ENCODE assay signal across 11 mouse cellular contexts in genomic region chr17:71230108-71230709, GRCm38 (mm10). TPM values are rescaled to one million over a fixed set of nuclear protein-coding genes. Genes with fewer than 3 reads are reported as not detected.
DNase-seq lines count a peak whose midpoint lies in the region; ATAC-seq lines count a peak whose summit lies in the region.
"Had no signal": no experiment of that assay in that cellular context is flagged by ENCODE, and none has a peak within 500 bp of the region (broad histone marks: within the 10 kb centered on the region; RNA-seq: fewer than 3 reads in every experiment).

No protein-coding gene starts in this region.

- peak; percentile 34 for DNase-seq in embryo, embryonic 11 days
- no peak for DNase-seq in embryo, embryonic 9.5 days (ENCODE audit: extremely low spot score)
- DNase-seq in liver = peak; percentile 4
- no peak for DNase-seq in liver, embryonic 11.5 days (ENCODE audit: low spot score)
- no peak for DNase-seq in gastrocnemius, adult 8-10 months (ENCODE audit: low spot score in 2 of 2)
- no peak for DNase-seq in kidney, postnatal 14 days
- DNase-seq: kidney, adult 9 months had no signal

- no peak overlapping the region for H3K4me3 ChIP-seq in liver, embryonic 11.5 days (ENCODE audit: low read depth, low read length)
- H3K4me3 ChIP-seq in hindbrain, embryonic 15.5 days = no peak overlapping the region
- H3K4me3 ChIP-seq: lung, embryonic 15.5 days; neural tube, embryonic 13.5 days had no signal

- peaks cover 8% of the 10 kb centered on the region for H3K4me1 ChIP-seq in liver, embryonic 11.5 days (replicated peaks; ENCODE audit: control insufficient read depth, insufficient read depth, low read length)
- H3K4me1 ChIP-seq in hindbrain, embryonic 15.5 days (replicated peaks) = no peaks in the 10 kb centered on the region
- H3K4me1 ChIP-seq: lung, embryonic 15.5 days had no signal

- no peak overlapping the region for H3K4me2 ChIP-seq in liver, embryonic 11.5 days
- H3K4me2 ChIP-seq in hindbrain, embryonic 15.5 days = no peak overlapping the region
- H3K4me2 ChIP-seq: lung, embryonic 15.5 days; neural tube, embryonic 13.5 days had no signal

- H3K36me3 ChIP-seq in liver, embryonic 11.5 days (ENCODE audit: control insufficient read depth, insufficient read depth, low read length) = peaks cover 17% of the 10 kb centered on the region; the same call in 1 of the 2 replicates
- peaks cover 20% of the 10 kb centered on the region for H3K36me3 ChIP-seq in hindbrain, embryonic 15.5 days

- no peaks in the 10 kb centered on the region for H3K9me3 ChIP-seq in liver, embryonic 11.5 days (ENCODE audit: control insufficient read depth, low read length)
- H3K9me3 ChIP-seq in hindbrain, embryonic 15.5 days = no peaks in the 10 kb centered on the region
- H3K9me3 ChIP-seq: lung, embryonic 15.5 days; neural tube, embryonic 13.5 days had no signal

- H3K27ac ChIP-seq in liver, embryonic 11.5 days (ENCODE audit: low read depth, low read length) = no peak overlapping the region
- 0 out of 2 replicates have a peak overlapping the region, but pooled peaks have one; percentile 57 for H3K27ac ChIP-seq in hindbrain, embryonic 15.5 days (replicated peaks)
- H3K27ac ChIP-seq: lung, embryonic 15.5 days; neural tube, embryonic 13.5 days had no signal

- 81% methylated on average over 9 of the region's 9 CpGs for WGBS in liver, embryonic 11.5 days
- 73% methylated on average over 9 of the region's 9 CpGs for WGBS in hindbrain, embryonic 15.5 days

- H3K9ac ChIP-seq in liver, embryonic 11.5 days (ENCODE audit: low read depth, low read length) = no peak overlapping the region
- no peak overlapping the region for H3K9ac ChIP-seq in hindbrain, embryonic 15.5 days
- H3K9ac ChIP-seq: lung, embryonic 15.5 days; neural tube, embryonic 13.5 days had no signal

- no peak for ATAC-seq in liver, embryonic 11.5 days (replicated peaks; ENCODE audit: low FRiP score)
- ATAC-seq in hindbrain, embryonic 15.5 days (ENCODE audit: low FRiP score, low read depth) = no peak
- peak; percentile 35; the same call in 1 of the 2 replicates for ATAC-seq in monocyte, adult 5-6 weeks (replicated peaks; ENCODE audit: insufficient number of reproducible peaks, low FRiP score, low TSS enrichment, poor library complexity, severe bottlenecking)

- no peaks in the 10 kb centered on the region for H3K27me3 ChIP-seq in liver, embryonic 11.5 days (replicated peaks; ENCODE audit: control insufficient read depth, insufficient read depth, low read length)
- no peaks in the 10 kb centered on the region for H3K27me3 ChIP-seq in hindbrain, embryonic 15.5 days
- H3K27me3 ChIP-seq: lung, embryonic 15.5 days; neural tube, embryonic 13.5 days had no signal

RNA-seq across cellular contexts. Expression of gene Lpin2, which starts 47.8 kb away (rescaled TPM):
- polyA plus RNA-seq in liver, embryonic 11.5 days (2014; fragmentation: Nextera tagmentation; extraction: Ambion mirVana) = 37.7 and 37.9 TPM in 2 replicates
- 41.7 and 42.6 TPM in 2 replicates for polyA plus RNA-seq in hindbrain, embryonic 15.5 days (2015; fragmentation: Nextera tagmentation; extraction: Ambion mirVana)
- total RNA-seq in monocyte, adult 5-6 weeks (2017) = 60.3 to 91.9 TPM (median 84.4 TPM) in 3 replicates
- 1 to 10 TPM; 1.6 to 4.9 (median 3.3) TPM for total RNA-seq in gastrocnemius, adult 8-10 months (2022)

Comparison
In these comparisons a context has a peak if more than half of its experiments do, and no peak if none do; other contexts are left out.
1. DNase-seq: peak in embryo, embryonic 11 days (single experiment) and liver (single experiment); none in embryo, embryonic 9.5 days (single experiment), liver, embryonic 11.5 days (single experiment), gastrocnemius, adult 8-10 months (0 of 2) and kidney, postnatal 14 days (single experiment).
2. RNA of gene Lpin2, which starts 47.8 kb away (total RNA-seq): 60.3 to 91.9 TPM in monocyte, adult 5-6 weeks; 1.6 to 4.9 TPM in gastrocnemius, adult 8-10 months; every median in the first group is over 10 times any median in the second.